Mouse (Mus musculus): Measurements from ENCODE around the gene Prkcg. TPM values are rescaled to one million over a fixed set of nuclear protein-coding genes. Genes with fewer than 3 reads are reported as not detected.

The Prkcg gene
- total and polyA plus RNA-seq, 3 experiments, result 0.15 to 3.0 (median 0.17) TPM

GRCm38 (mm10) chr7:3283081-3283875 is 5.7 kb upstream of the Prkcg start:
- in situ Hi-C loops (cut with MboI; ENCODE audit: low pct_ligation_motif_present, low pct_unique_long_range_greater_than_20kb, low sequenced_read_pairs) (no loop called here), dilution Hi-C loops (cut with MboI; ENCODE audit: extremely low pct_ligation_motif_present, extremely low pct_unique_long_range_greater_than_20kb, low sequenced_read_pairs) (no loop called here)
- Histone ChIP-seq H3K9ac (ENCODE audit: insufficient read depth, low read depth) (0 out of 2 replicates have a peak overlapping the region, but pooled peaks have one; percentile 2), H3K9me3 (replicated peaks; ENCODE audit: low read length) (no peaks in the 10 kb centered on the region), H3K4me1 (ENCODE audit: control insufficient read depth in 1 of 2, insufficient read depth in 2 of 2) (peaks cover 26 to 77% of the 10 kb centered on the region in 2 experiments), H3K27ac (ENCODE audit: insufficient read depth, low read depth) (peak overlapping the region; percentile 9; the same call in 1 of the 2 replicates), H3K36me3 (replicated peaks in 1 of 2; ENCODE audit: control insufficient read depth in 1 of 2, insufficient read depth in 1 of 2, low read length in 1 of 2) (no peaks in the 10 kb centered on the region), H3K4me3 (replicated peaks in 1 of 3; ENCODE audit: low read depth in 2 of 3, low read length in 2 of 3, poor library complexity in 1 of 3) (no peak overlapping the region), H3K4me2 (ENCODE audit: insufficient read depth, low read depth, poor library complexity, severe bottlenecking) (no peak overlapping the region), H3K27me3 (replicated peaks) (no peaks in the 10 kb centered on the region), H3K79me2 (replicated peaks; ENCODE audit: control insufficient read depth, extremely low read depth, insufficient read depth, poor library complexity, severe bottlenecking) (no peaks in the 10 kb centered on the region)
- peak; percentile 60 for DNase-seq (ENCODE audit: extremely low read depth)
- TF ChIP-seq BHLHE40 (IDR thresholded peaks at IDR 0.05; ENCODE audit: low read depth, low read length) (peak; percentile 91), E2F4 (IDR thresholded peaks at IDR 0.05; ENCODE audit: insufficient replicate concordance, low read depth, low read length) (no peak), TCF12 (IDR thresholded peaks at IDR 0.05; ENCODE audit: low read depth, low read length) (peak; percentile 99), SIN3A (IDR thresholded peaks at IDR 0.05; ENCODE audit: low read length) (peak; percentile 53; the same call in 1 of the 2 replicates), USF1 (IDR thresholded peaks at IDR 0.05; ENCODE audit: low read depth, low read length) (no peak), RCOR1 (conservative IDR thresholded peaks at IDR 0.05; ENCODE audit: low read depth, low read length) (peak; percentile 86), EP300 (IDR thresholded peaks at IDR 0.05; ENCODE audit: low read length) (peak; percentile 94), CHD2 (IDR thresholded peaks at IDR 0.05; ENCODE audit: low read length) (peak; percentile 72; the same call in 1 of the 2 replicates), SMC3 (IDR thresholded peaks at IDR 0.05; ENCODE audit: low read depth, low read length) (no peak), NELFE (IDR thresholded peaks at IDR 0.05; ENCODE audit: low read depth, low read length) (no peak), UBTF (IDR thresholded peaks at IDR 0.05; ENCODE audit: low read depth, low read length) (no peak), MYC (IDR thresholded peaks at IDR 0.05; ENCODE audit: low read depth, low read length) (peak; percentile 82), MAX (IDR thresholded peaks at IDR 0.05; ENCODE audit: low read length) (peak; percentile 73), ZMIZ1 (IDR thresholded peaks at IDR 0.05; ENCODE audit: low read depth, low read length) (no peak), CHD1 (IDR thresholded peaks at IDR 0.05; ENCODE audit: low read depth, low read length) (no peak), USF2 (conservative IDR thresholded peaks at IDR 0.05; ENCODE audit: low read depth, low read length) (no peak), ZC3H11A (IDR thresholded peaks at IDR 0.05; ENCODE audit: low read depth, low read length) (no peak), ELF1 (IDR thresholded peaks at IDR 0.05; ENCODE audit: low read depth, low read length) (no peak), MAFK (IDR thresholded peaks at IDR 0.05; ENCODE audit: insufficient replicate concordance, low read length) (peak; percentile 66; the same call in 1 of the 2 replicates), KAT2A (IDR thresholded peaks at IDR 0.05; ENCODE audit: insufficient replicate concordance, low read length) (no peak), IRF4 (IDR thresholded peaks at IDR 0.05; ENCODE audit: low read depth, low read length) (peak; percentile 97), ETS1 (conservative IDR thresholded peaks at IDR 0.05; ENCODE audit: low read depth, low read length) (peak; percentile 72), JUN (IDR thresholded peaks at IDR 0.05; ENCODE audit: insufficient read depth, low read depth, low read length) (peak; percentile 86), ZNF384 (IDR thresholded peaks at IDR 0.05; ENCODE audit: low read depth, low read length) (peak; percentile 43; the same call in 1 of the 2 replicates), ZKSCAN1 (IDR thresholded peaks at IDR 0.05; ENCODE audit: borderline replicate concordance, low read depth, low read length) (no peak), MEF2A (IDR thresholded peaks at IDR 0.05; ENCODE audit: borderline replicate concordance, low read depth, low read length) (peak; percentile 78; the same call in 1 of the 2 replicates), POLR2AphosphoS2 (IDR thresholded peaks at IDR 0.05; ENCODE audit: low read depth, low read length) (no peak), HCFC1 (IDR thresholded peaks at IDR 0.05; ENCODE audit: low read depth, low read length) (no peak), NRF1 (IDR thresholded peaks at IDR 0.05; ENCODE audit: low read depth, low read length) (peak; percentile 56), RAD21 (IDR thresholded peaks at IDR 0.05; ENCODE audit: low read depth, low read length) (no peak), GABPA (IDR thresholded peaks at IDR 0.05; ENCODE audit: insufficient replicate concordance, low read depth, low read length) (no peak), POLR2A (IDR thresholded peaks at IDR 0.05; ENCODE audit: low read depth, low read length) (no peak), PAX5 (IDR thresholded peaks at IDR 0.05; ENCODE audit: low read length) (no peak), TBP (conservative IDR thresholded peaks at IDR 0.05; ENCODE audit: low read depth, low read length) (no peak), MAZ (IDR thresholded peaks at IDR 0.05; ENCODE audit: low read depth, low read length) (no peak), CTCF (conservative IDR thresholded peaks at IDR 0.05 in 1 of 2, IDR thresholded peaks at IDR 0.05 in 1 of 2; ENCODE audit: low read depth in 2 of 2, low read length in 2 of 2) (no peak), JUND (conservative IDR thresholded peaks at IDR 0.05; ENCODE audit: low read depth, low read length) (peak; percentile 84), MXI1 (IDR thresholded peaks at IDR 0.05; ENCODE audit: low read depth, low read length) (peak; percentile 41; the same call in 1 of the 2 replicates)
